Mouse (Mus musculus) midbrain, embryonic 13.5 days (tissue): Measurements from ENCODE around the gene Hmcn2. TPM values are rescaled to one million over a fixed set of nuclear protein-coding genes. Genes with fewer than 3 reads are reported as not detected.

Experiments used
- ATAC-seq: fragments of 200-750 bp; cut with Nextera tagmentation; 2 replicates; pipeline ENCODE4 v1.8.0; 2017; ENCODE audit warnings: mild to moderate bottlenecking, moderate TSS enrichment, moderate library complexity
- H3K27ac ChIP-seq: fragments of 300-500 bp; sonication (generic); 2 replicates; pipeline ENCODE4 v1.5.1; 2015; ENCODE audit warnings: inconsistent platforms, mild to moderate bottlenecking, moderate library complexity
- H3K27me3 ChIP-seq: fragments of 300-500 bp; sonication (generic); 2 replicates; pipeline ENCODE4 v1.6.1; 2015; ENCODE audit warnings: mild to moderate bottlenecking, inconsistent platforms
- H3K36me3 ChIP-seq: fragments of 300-500 bp; sonication (generic); 2 replicates; pipeline ENCODE4 v1.6.1; 2015; ENCODE audit warnings: mild to moderate bottlenecking, inconsistent platforms
- H3K4me1 ChIP-seq: fragments of 300-500 bp; sonication (generic); replicated peaks from 2 replicates; pipeline ENCODE4 v1.6.1; 2015; ENCODE audit warnings: inconsistent platforms
- H3K4me2 ChIP-seq: fragments of 300-500 bp; sonication (generic); replicated peaks from 2 replicates; pipeline ENCODE4 v1.6.1; 2015; ENCODE audit warnings: moderate library complexity, mild to moderate bottlenecking, inconsistent platforms
- H3K4me3 ChIP-seq: fragments of 300-500 bp; sonication (generic); replicated peaks from 2 replicates; pipeline ENCODE4 v1.5.1; 2015; ENCODE audit warnings: mild to moderate bottlenecking, inconsistent platforms
- H3K9ac ChIP-seq: fragments of 300-500 bp; sonication (generic); replicated peaks from 2 replicates; pipeline ENCODE4 v1.6.1; 2015; ENCODE audit warnings: mild to moderate bottlenecking, inconsistent platforms
- H3K9me3 ChIP-seq: fragments of 300-500 bp; sonication (generic); 2 replicates; pipeline ENCODE4 v1.6.1; 2016; ENCODE audit warnings: mild to moderate bottlenecking, inconsistent platforms
- WGBS: fragments of 180-500 bp; shearing (Covaris S2); methylation state at CpG from one replicate; pipeline ENCODE4 v1.1.7; 2015; 5-methylcytosine and 5-hydroxymethylcytosine counted together
- polyA plus RNA-seq: library from polyadenylated mRNA; unstranded; fragments of >200 nt; fragmentation: Nextera tagmentation; extraction: Ambion mirVana; gene quantifications from 2 replicates; pipeline ENCODE4 v1.2.1, GENCODE M21; 2015

Hmcn2 gene
- polyA plus RNA-seq, 1 experiment from 2014 or later: 0.15 TPM

DNA sequence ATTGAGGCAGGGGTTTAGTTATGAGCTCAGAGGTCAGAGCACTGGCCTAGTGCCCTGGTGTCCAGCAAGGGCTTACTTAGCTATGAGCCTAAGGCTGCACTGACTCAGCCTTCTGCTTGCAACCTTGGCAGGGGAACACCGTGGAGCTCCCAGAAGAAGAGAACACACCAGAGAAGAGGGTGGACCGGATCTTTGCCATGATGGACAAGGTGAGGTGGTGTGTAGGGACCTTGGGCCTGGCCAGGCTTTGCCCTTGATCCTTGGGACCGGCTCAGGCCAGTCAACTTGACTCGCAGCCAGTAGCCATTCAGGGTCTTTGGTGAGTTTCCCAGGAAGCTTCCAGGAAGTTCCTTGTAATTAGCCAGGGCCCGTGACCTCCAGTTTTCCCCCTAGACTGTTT is 29.7 kb upstream of the Hmcn2 start:
- H3K36me3 ChIP-seq: peaks cover 93% of the 10 kb centered on the region
- WGBS: 95% methylated on average over 5 of the region's 5 CpGs
- ATAC-seq: no peak

DNA sequence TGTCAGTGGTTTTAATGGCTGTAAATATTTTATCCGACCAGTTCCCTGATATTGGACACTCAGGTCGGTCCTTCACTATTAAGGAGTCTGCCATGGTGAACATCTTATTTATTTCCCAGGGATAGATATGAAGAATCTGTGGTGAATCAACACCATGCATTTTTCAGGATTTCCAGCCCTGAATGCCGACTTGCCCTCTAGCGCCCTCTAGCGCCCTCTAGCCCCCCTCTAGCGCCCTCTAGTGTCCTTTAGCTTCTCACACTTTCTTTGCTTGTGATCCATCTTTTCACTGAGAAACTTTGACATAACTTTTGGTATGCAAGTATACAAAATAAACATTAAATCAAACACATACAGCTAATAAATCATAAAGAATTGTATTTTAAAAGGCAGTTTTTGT is 22.8 kb upstream of the Hmcn2 start:
- ATAC-seq: no peak
- no peaks in the 10 kb centered on the region for H3K27me3 ChIP-seq
- H3K9me3 ChIP-seq: no peaks in the 10 kb centered on the region
- no peaks in the 10 kb centered on the region for H3K4me1 ChIP-seq
- 9% methylated on average over 6 of the region's 6 CpGs for WGBS
- no peak overlapping the region for H3K4me3 ChIP-seq
- H3K36me3 ChIP-seq: peaks cover 69% of the 10 kb centered on the region
- no peak overlapping the region for H3K4me2 ChIP-seq
- no peak overlapping the region for H3K9ac ChIP-seq
- H3K27ac ChIP-seq: no peak overlapping the region

More for the DNA sequence above, 29.7 kb upstream of the Hmcn2 start:
- H3K4me1 ChIP-seq: no peaks in the 10 kb centered on the region
- no peak overlapping the region for H3K4me3 ChIP-seq
- no peaks in the 10 kb centered on the region for H3K9me3 ChIP-seq
- H3K27ac ChIP-seq: no peak overlapping the region
- no peaks in the 10 kb centered on the region for H3K27me3 ChIP-seq
- H3K4me2 ChIP-seq: no peak overlapping the region
- no peak overlapping the region for H3K9ac ChIP-seq

DNA sequence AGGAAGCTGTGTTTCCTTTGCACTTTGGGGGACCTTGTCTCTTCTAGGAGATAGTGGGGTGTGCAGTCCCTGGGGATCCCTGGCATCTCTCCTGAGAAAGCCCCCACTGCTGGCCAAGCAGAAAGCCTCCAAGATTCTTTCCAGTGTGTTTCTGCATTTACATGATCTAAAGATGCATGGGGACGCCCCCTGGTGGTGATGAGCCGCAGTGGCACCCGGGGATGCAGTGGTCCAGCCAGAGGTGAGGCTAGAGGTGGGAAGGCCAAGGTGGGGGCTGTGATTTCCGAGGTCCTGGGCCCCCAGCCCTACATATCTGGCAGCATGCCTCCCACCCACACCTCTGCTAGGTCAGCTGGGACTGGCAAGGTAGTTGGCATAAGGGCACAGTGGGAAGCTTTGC is 19.2 kb upstream of the Hmcn2 start:
- no peaks in the 10 kb centered on the region for H3K27me3 ChIP-seq
- peaks cover 10% of the 10 kb centered on the region for H3K4me1 ChIP-seq
- H3K27ac ChIP-seq: 0 out of 2 replicates have a peak overlapping the region, but pooled peaks have one; percentile 19
- WGBS: 0% methylated on average over 4 of the region's 4 CpGs
- H3K4me2 ChIP-seq: no peak overlapping the region
- ATAC-seq: no peak
- no peak overlapping the region for H3K9ac ChIP-seq
- H3K9me3 ChIP-seq: no peaks in the 10 kb centered on the region
- no peak overlapping the region for H3K4me3 ChIP-seq
- peaks cover 35% of the 10 kb centered on the region for H3K36me3 ChIP-seq

DNA sequence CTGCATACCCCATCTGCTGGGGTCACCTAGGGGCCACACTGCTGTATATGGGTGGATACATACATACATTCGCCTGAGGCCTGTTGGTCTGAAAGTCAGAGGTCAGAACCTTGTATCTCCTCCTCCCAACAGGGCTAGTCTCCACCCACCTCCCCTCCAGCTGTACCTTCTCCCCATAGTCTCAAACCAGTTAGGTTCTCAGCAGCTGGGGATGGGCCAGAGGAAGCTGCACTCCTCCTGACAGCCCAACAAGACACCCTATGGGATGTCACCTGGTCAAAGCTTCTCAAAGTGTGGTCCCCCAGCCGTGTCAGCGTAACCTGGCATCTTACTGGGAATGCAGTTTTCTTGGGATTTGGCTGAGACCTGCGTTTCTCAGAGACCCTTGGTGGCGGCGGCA is 17.8 kb upstream of the Hmcn2 start:
- H3K27ac ChIP-seq: no peak overlapping the region
- peaks cover 29% of the 10 kb centered on the region for H3K36me3 ChIP-seq
- ATAC-seq: no peak
- H3K4me1 ChIP-seq: peaks cover 10% of the 10 kb centered on the region
- no peak overlapping the region for H3K4me3 ChIP-seq
- H3K27me3 ChIP-seq: no peaks in the 10 kb centered on the region
- no peak overlapping the region for H3K4me2 ChIP-seq
- H3K9me3 ChIP-seq: no peaks in the 10 kb centered on the region
- WGBS: 85% methylated on average over 6 of the region's 6 CpGs
- H3K9ac ChIP-seq: no peak overlapping the region

DNA sequence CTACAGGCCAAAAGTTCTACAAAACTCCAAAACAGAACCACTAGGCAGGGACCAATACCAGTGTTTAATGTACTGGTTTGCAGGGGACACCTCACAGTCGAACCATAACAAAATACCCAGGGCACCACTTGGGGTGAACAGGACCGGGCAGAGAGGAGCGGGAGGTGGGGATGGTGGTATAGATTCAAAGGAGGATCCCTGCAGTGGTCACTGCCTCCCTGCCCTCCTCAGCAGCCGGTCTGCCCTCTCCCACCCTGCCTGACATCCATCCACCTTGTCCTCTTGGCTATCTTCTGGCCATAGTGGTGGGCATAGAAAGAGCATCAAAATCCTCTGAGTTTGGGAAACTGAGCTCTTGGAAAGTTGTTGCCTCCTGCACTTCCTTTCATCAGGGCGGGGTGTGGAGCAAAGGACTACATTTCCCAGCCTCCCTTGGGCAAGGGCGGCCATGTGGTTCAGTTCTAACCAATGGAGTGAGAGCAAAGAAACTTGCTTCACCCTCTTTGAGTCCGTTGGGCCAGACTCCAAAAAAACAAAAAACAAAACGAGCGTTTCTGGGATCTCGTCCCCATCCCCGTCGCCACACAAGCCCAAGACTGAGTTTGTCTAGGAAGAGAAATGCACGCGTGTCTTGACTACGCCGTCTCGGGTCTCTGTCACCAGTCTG is 16.5 kb upstream of the Hmcn2 start:
- H3K27ac ChIP-seq: no peak overlapping the region
- peaks cover 20% of the 10 kb centered on the region for H3K36me3 ChIP-seq
- no peaks in the 10 kb centered on the region for H3K27me3 ChIP-seq
- WGBS: under 1% methylated on average over 17 of the region's 17 CpGs
- peak overlapping the region; percentile 39 for H3K4me3 ChIP-seq
- peaks cover 10% of the 10 kb centered on the region for H3K4me1 ChIP-seq
- peak overlapping the region; percentile 50 for H3K4me2 ChIP-seq
- no peaks in the 10 kb centered on the region for H3K9me3 ChIP-seq
- peak overlapping the region; percentile 30 for H3K9ac ChIP-seq
- ATAC-seq: peak; percentile 77

DNA sequence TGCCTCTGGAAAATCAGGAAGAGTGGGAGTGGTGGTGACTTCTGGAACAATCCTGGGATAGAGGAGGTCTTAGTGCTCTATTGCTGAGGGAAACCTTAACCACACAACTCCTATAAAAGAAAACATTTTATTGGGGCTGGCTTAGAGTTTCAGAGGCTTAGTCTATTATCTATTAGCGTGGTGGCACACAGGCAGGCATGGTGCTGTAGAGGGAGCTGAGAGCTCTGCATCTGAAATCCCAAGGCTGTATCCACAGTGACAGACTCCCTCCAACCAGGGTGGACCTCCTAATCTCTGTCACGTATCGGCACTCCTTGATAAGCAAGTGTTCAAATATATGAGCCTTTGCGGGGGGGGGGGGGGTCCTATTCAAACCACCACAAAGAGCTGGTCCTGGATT is 15.4 kb upstream of the Hmcn2 start:
- ATAC-seq: no peak
- peaks cover 10% of the 10 kb centered on the region for H3K4me1 ChIP-seq
- WGBS: 40% methylated on average over 4 of the region's 4 CpGs
- H3K4me3 ChIP-seq: peak overlapping the region; percentile 39; the same call in 1 of the 2 replicates
- no peaks in the 10 kb centered on the region for H3K9me3 ChIP-seq
- no peaks in the 10 kb centered on the region for H3K27me3 ChIP-seq
- H3K4me2 ChIP-seq: peak overlapping the region; percentile 50
- no peak overlapping the region for H3K9ac ChIP-seq
- H3K36me3 ChIP-seq: peaks cover 11% of the 10 kb centered on the region; the same call in 1 of the 2 replicates
- H3K27ac ChIP-seq: no peak overlapping the region

DNA sequence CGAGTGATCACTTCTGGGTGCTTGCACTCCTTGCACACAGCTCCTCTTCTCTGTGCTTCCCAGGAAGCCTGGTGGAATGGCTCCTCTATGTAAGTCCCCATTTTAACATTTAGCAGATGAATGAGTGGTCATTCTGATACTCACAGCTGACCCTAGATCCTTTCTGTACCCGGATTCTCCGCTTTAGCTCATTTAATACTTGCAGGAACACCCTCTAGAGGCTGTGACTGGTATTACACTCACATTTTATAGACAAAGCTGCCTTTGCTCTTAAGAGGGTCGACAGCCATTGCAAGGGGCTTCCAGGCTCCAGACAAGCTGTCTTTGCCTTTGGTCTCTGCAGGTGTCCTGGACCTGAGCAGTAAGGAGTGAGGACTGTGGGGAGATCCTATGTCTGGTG is 14.9 kb upstream of the Hmcn2 start:
- Histone ChIP-seq H3K4me2 (no peak overlapping the region; the same call in 1 of the 2 replicates), H3K27me3 (no peaks in the 10 kb centered on the region)

DNA sequence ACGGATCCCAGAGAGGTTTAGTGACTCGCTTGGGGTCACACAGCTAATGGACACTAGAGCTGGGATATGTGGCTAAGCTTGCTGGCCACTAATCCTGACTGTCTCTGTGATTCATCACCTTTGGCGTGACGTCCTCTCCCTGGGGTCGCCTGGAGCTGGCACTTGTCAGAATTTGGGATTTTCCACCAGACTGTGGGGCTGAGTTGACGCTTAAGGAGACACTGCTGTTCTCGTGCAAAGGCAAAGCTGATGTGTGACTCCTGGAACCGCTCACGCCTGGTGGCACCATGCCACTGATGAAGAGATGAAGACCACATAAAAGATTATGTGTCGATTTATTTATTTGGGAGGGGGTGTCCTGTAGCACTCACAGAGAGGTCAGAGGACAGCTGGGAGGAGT is 14.2 kb upstream of the Hmcn2 start:
- Histone ChIP-seq H3K4me1 (peaks cover 10% of the 10 kb centered on the region), H3K36me3 (no peaks in the 10 kb centered on the region), H3K27ac (no peak overlapping the region), H3K9me3 (no peaks in the 10 kb centered on the region), H3K4me2 (no peak overlapping the region), H3K27me3 (no peaks in the 10 kb centered on the region), H3K9ac (no peak overlapping the region), H3K4me3 (no peak overlapping the region)
- 76% methylated on average over 10 of the region's 10 CpGs for WGBS
- ATAC-seq: no peak

More for the DNA sequence above, 14.9 kb upstream of the Hmcn2 start:
- Histone ChIP-seq H3K27ac (no peak overlapping the region), H3K9me3 (no peaks in the 10 kb centered on the region), H3K9ac (0 out of 2 replicates have a peak overlapping the region, but pooled peaks have one; percentile 11), H3K36me3 (peaks cover 6% of the 10 kb centered on the region; the same call in 1 of the 2 replicates), H3K4me1 (peaks cover 10% of the 10 kb centered on the region), H3K4me3 (no peak overlapping the region)
- WGBS: 25% methylated on average over 4 of the region's 4 CpGs
- ATAC-seq: no peak

DNA sequence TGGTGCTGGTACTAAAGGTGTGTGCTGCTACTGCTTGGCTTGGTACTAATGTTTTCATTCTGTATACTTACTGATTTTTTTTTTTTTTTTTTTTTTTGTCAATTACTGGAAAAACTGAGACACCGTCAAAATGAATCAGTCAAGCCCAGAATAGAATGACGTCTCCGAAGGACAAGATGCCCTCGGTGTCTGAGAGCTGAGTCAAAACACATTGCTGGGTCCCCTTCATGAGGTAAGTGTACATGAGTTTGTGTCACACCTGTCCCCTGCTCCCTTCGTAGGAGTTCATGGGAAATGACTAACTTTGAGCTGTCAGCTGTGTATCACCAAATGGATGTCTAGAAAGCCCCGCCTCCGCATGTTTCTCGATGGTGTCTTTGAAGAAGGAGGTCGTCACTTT is 11.0 kb upstream of the Hmcn2 start:
- H3K9ac ChIP-seq: no peak overlapping the region
- no peaks in the 10 kb centered on the region for H3K9me3 ChIP-seq

DNA sequence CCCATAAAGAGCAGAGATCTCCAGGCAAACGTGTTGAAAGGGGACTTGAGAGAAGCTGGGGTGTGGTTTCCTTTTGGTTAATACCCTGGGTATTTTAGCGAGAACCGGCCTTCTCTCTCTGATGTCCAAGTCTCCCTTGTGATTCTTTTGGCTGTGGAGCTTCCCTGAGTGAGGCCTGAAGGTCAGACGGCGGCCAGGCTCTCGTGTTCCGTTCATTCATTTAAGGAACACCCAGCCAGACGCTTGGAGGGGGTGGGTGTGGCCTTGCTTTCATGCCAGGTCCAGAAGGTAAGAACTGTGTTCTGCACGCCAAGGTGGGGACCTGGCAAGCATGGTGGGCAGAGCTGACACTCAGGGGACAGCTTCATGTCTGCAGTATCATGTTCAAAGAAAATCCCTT is 10.0 kb upstream of the Hmcn2 start:
- Histone ChIP-seq H3K27me3 (no peaks in the 10 kb centered on the region), H3K36me3 (no peaks in the 10 kb centered on the region), H3K27ac (no peak overlapping the region), H3K9me3 (no peaks in the 10 kb centered on the region), H3K4me3 (no peak overlapping the region), H3K4me2 (no peak overlapping the region), H3K9ac (no peak overlapping the region), H3K4me1 (no peaks in the 10 kb centered on the region)
- no peak for ATAC-seq
- WGBS: 79% methylated on average over 9 of the region's 9 CpGs

More for the DNA sequence above, 11.0 kb upstream of the Hmcn2 start:
- Histone ChIP-seq H3K4me3 (no peak overlapping the region), H3K27ac (no peak overlapping the region), H3K27me3 (no peaks in the 10 kb centered on the region), H3K4me1 (peaks cover 6% of the 10 kb centered on the region), H3K36me3 (no peaks in the 10 kb centered on the region), H3K4me2 (no peak overlapping the region)
- no peak for ATAC-seq
- 85% methylated on average over 9 of the region's 9 CpGs for WGBS

DNA sequence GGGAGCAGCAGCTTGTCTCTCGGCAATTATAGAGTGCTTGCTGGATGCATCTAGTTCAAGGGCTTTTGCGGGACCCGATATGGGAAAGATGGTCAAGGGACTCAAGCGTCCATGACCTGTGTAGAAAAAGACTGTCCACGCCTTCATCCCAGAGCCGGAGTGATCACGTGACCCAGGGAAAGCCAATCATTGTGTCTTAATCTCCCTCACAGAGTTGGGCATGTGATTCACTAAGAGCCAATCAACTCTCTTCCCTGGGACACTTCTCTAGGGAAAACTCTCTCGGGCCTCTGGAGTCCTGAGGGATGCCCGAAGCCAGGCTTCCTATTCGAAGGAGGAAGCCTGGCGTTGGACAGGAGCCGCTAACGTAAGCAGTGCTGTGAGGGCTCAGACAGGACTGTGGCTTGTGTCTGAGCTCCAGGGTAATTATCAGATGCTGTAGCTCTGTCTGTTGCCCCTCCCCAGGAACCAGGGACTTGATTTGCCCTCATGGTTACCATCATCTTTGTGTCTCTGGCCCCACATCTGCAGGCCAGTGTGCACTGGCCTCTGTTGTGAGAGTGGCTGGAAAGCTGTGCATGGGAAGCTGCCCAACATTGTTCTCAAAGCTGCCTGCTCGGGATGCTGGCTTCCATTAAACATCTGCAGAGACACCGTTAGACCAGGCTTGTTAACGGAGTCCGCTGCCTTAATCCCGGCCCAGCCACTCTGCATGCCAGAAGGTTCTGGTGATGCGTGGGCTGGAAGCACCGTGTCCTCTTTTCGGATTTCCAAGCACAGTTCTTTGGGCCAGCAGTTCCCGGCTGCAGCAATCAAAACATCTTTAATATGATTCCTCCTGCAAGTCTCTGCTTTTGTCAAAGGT is 9.2 kb upstream of the Hmcn2 start:
- Histone ChIP-seq H3K4me1 (no peaks in the 10 kb centered on the region), H3K4me2 (no peak overlapping the region), H3K27ac (no peak overlapping the region), H3K27me3 (no peaks in the 10 kb centered on the region), H3K9me3 (no peaks in the 10 kb centered on the region), H3K4me3 (no peak overlapping the region), H3K36me3 (no peaks in the 10 kb centered on the region), H3K9ac (no peak overlapping the region)
- no peak for ATAC-seq
- 81% methylated on average over 22 of the region's 22 CpGs for WGBS

DNA sequence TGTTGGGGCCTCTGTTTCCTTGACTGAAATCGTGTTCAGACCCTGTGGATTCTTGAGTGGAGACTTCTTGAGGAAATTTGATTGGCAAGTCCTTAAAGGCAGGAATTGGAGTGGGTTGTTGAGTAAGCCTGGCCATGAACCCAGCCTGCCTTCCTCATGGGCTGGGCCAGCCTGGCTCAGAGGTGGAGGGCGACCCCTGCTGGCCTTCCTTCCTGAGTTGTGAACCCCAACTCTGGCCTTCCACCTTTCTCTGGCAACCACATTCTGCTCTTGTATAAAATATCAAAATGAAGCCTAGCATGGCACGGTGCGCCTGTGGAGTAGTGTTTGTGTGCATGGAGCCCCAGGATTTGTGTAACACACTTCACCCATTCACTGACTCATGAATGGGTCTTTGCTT is 8.5 kb upstream of the Hmcn2 start:
- no peak for ATAC-seq
- Histone ChIP-seq H3K9ac (no peak overlapping the region), H3K9me3 (no peaks in the 10 kb centered on the region), H3K4me2 (no peak overlapping the region), H3K27ac (no peak overlapping the region), H3K4me1 (no peaks in the 10 kb centered on the region), H3K27me3 (0 out of 2 replicates have a peak, but pooled peaks cover 6% of the 10 kb centered on the region), H3K4me3 (no peak overlapping the region), H3K36me3 (no peaks in the 10 kb centered on the region)
- WGBS: 49% methylated on average over 4 of the region's 4 CpGs
